Mouse (Mus musculus): ENCODE results near the gene Exosc5.
A peak's percentile ranks its signal among the peaks of the same experiment; 100 is the strongest.

The Exosc5 gene

DNA sequence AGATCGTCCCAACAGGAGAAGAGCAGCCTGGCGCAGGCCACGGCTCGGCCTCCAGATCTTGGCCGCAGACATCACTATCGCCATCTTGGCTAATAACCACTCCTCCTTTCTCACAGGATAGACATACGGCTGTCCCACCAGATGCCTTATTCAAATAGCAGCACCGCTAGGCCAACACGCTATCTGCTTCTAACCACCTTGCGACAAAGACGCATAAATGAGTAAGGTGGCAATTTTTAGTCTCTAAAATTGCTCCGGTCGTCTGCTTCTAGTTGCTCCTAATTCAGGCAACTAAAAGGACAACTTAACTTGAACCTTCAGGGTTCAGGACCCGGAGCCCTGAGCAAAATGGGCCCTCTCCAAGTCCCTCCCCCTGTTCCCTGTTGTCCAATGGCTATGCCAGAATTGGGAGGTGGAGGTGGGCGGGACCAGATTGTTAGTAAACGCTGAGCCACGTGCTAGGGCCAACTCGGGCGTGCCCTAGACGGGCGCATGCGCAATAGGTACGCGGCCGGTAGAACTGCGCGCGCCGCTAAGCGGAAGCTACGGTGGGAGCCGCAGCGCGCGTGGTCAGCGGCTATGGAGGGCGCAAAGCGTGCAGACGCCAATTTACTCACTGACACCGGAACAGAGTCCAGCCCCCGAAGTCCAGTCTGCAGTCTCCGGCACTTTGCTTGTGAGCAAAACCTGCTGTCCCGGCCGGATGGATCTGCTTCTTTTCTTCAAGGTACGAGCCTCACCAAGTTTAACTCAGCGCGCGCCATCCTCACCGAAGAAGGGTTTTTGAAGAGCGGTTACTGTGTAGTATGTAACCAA, at the start of gene Exosc5, which contains the start of gene Bckdha:
Gene Exosc5 (plus strand): TSS at position 508 of the 816 bp plus-strand sequence.
Gene Bckdha (minus strand): TSS at position 325 of the 816 bp plus-strand sequence.
- peak; percentile 100 for DNase-seq (ENCODE audit: low read depth)

DNA sequence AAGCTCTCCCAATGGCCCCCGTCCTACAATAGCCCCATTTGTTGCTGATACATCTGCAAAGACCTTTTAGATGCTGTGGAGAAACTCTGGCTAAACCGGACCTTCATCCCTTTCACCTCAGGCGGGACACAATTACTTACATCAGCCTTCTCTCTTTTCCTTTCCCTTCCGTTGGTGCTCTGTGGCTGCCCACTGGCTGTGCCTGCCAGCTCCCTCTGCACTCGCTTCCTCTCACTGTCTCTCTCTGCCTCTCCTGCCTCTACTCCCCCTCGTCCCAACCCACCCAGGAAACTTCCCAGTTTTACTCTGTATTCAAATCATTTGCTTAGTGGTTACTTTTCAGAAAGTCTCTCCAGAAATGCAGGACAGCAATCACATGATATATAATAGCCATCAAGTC, 48.9 kb upstream of the Exosc5 start:
- DNase-seq (ENCODE audit: low read depth): no peak

DNA sequence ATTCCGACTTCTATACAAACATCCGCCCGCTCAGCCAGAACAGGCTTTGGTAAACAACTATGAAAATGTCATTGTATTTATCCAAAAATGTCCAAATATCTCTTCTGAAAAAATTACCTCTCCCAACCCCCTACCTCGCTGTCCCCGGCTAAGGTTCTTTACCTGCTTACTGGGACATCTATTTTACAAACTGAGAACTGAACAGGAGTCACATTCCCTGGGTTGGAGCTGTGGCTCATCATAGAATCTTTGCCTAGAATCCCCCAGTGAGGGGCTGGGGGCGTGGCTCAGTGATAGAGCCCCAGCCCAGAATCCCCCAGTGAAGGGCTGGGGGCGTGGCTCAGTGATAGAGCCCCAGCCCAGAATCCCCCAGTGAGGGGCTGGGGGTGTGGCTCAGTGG, 47.5 kb upstream of the Exosc5 start:
- DNase-seq (ENCODE audit: low read depth): no peak

DNA sequence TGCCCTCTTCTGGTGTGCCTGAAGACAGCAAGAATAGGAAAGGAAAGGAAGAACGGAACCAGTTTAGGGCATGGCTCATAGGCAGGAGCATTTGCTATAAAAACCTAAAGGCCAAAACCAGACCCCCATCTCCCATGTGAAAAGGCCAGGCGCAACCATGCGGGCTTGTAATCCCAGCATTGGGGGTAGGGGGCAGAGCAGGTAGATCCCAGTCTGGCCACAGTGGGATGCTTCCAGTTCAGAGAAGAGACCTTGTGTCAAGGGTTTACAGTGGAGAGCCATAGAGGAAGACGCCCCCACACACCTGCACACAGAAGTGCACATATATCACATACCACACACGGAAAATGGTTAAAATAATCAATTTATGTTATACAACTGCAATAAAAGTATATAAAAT, 44.9 kb upstream of the Exosc5 start:
- DNase-seq (ENCODE audit: low read depth): no peak

- DNase-seq (ENCODE audit: low read depth): no peak
Observed at GRCm38 (mm10) chr7:25614831-25615705, 43.9 kb upstream of the Exosc5 start.

DNA sequence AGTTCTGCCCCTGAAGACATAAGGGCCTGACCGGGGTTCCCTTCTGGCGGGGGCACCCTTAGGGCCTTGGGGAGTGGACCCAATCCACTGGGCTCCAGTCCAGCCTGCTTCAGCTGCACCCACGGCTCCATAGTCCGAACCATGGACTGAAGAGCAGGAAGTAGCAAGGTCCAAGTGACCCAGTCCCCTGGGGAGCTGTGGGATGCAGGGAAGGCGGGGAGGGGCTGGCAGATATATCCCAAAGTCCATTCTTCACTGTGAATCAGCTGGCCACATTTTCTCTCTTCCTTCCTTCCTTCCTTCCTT, 43.3 kb upstream of the Exosc5 start, which contains the start of gene Erich4:
Gene Erich4 (minus strand): TSS at position 187 of the 306 bp plus-strand sequence.
- no peak for DNase-seq (ENCODE audit: low read depth)

- no peak for DNase-seq (ENCODE audit: low read depth)
Observed at GRCm38 (mm10) chr7:25617376-25618160, 41.4 kb upstream of the Exosc5 start.

DNA sequence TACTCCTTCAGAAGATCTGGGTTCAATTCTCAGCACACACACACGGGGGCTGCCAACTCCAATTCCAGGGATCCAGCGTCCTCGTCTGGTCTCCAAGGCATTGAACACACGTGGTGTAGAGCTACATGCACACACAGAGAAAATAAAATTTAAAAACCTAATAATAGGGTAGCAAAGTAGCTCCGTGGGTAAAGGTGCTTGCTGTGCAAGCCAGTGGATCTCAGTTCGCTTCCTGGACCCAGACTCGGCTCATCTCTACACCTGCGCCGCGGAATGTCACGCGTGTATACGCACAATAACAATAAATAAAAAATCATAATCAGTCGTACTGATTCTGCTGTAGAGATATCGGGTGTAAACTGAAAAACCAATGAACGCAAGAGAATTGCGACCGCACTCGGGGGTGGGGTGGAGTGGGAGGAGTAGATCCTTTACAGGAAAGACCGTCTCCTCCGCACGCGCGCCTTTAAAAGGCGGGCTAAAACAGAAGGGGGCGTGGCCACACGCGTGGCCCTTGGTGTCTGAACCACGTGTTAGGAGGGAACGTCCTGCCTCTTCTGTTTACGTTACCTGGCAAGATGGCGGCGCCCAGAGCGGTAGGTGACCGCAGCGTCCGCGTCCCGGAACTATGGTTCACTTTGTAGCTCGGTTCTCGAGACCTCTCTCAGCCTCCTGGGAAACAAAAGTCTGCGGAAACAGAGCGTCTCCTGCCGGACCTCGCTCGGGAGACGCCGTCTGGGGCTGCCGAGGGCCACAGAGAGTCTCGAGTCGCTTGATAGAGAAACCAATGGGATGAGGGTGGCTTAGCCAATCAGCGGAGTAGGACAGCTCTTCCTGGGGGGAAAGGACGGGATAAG, 39.9 kb upstream of the Exosc5 start, which contains the start of gene Dmac2:
Gene Dmac2 (plus strand): TSS at position 550 of the 857 bp plus-strand sequence.
- DNase-seq (ENCODE audit: low read depth): peak; percentile 93

GRCm38 (mm10) chr7:25619722-25619991, 39.3 kb upstream of the Exosc5 start:
- no peak for DNase-seq (ENCODE audit: low read depth)

GRCm38 (mm10) chr7:25620101-25620500, 38.9 kb upstream of the Exosc5 start:
- DNase-seq (ENCODE audit: low read depth): no peak

GRCm38 (mm10) chr7:25620751-25621150, 38.2 kb upstream of the Exosc5 start:
- DNase-seq (ENCODE audit: low read depth): no peak

DNA sequence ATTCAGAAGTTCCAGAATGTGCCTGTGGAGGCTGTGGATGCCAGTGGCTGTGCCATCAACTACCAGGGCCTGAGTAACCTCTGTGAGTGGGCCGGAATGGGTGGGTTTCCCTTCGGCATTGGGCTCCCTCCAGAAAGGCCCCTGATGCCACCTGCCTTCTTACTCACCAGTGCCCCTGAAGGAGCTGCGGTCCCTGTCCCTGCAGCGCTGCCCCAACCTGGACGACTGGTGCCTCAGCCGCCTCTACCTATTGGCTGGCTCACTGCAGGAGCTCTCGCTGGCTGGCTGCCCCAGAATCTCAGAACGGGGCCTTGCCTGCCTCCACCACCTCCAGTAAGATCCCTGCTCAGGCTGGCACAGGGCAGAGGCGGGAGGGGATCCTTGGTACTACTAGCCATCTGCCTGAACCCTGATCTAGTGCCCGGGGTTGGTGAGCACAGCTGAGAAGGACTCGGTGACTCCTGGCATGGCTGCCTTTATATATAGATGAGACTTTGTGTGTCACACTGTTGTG, 35.0 kb upstream of the Exosc5 start:
- DNase-seq (ENCODE audit: low read depth): no peak

DNA sequence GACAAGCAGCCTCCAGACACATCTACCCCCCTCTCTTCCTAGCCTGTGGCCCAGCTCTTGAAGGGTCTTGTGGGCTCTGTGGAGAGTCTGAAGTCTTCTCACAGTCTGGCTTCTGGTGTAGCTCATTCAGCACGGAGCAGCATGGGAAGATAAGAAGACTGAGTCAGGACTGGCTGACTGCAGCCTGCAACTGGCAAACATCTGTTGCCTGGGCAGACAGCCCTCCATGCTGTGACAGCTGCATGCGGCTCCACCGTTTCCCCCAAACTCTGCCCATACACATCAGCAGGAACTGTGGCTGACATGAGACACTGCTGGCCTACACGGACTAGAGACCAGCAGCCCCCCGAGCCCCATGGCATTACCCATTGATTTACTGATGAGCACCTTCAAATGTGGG, 34.1 kb upstream of the Exosc5 start:
- no peak for DNase-seq (ENCODE audit: low read depth)

DNA sequence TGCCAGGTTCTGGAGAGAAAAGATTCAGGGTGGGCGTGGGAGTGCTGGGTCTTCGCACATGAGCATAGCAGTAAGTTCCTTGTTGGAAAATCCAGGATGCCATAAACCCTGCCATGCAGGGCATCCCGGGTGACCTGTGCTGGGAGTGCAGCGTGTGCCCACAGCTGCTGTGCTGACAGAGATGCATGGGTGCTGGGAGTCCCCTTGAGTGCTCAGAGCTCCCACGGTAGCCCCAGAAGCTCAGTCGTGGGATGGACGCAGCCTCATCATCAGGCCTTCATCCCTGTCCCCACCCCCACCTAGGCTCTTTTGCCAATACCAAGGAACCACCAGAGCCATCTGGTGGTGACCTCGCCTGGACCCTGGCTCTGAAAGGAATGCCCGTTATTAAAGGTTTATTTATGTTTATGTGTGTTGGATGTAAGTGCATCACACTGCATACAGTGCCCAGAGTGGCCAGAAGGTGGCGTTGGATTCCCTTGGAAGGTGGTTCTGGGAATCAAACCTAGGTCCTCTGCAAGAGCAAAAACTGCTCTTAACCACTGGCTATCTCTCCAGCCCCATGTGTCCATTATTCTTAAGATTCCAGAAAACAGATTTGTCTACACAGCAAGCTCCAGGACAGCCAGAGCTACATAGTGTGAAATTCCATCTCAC, 33.2 kb upstream of the Exosc5 start:
- peak; percentile 51 for DNase-seq (ENCODE audit: low read depth)

- DNase-seq (ENCODE audit: low read depth): no peak
Observed at GRCm38 (mm10) chr7:25626509-25627430, 32.2 kb upstream of the Exosc5 start, which contains the start of gene B3gnt8. Gene B3gnt8, plus strand, starts transcription at chr7:25626654.

DNA sequence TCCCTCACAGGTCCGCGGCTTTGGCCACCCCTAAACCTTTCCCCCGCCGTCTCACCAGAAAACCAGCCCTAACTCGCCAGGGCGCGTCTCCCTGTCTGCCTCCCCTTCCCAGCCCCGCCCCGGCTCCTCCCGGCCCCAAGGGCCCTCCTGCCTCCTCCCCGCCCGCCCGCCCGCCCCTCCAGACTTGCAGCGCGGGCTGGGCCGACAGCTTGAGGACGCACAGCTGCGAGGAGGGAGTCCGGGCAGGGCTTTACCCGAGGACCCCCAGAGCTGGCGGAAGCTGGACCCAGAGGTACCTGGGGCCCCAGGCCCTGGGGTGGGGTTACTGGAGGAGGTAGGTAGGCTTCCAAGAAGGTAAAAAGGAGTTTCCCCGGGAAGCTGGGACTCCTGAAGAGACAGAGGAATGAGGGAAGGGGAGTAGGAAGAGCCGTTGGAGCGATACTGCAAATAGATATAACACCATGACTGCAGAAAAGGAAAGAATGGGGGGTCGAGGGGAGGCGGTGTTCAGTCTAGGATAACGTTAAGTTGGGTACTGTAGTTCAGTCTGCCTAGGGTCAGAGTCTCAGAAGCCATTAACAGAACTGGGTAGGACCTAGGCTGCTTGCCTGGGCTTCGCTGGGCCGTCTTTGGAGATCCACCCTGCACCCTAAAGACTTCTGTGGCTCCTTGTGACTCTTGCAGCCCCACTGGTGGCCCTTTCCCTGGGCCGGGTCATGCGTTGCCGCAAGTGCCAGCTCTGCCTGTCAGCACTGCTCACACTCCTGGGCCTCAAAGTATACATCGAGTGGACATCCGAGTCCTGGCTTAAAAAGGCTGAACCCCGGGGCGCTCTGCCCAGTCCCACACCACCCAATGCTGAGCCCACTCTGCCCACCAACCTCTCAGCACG, 31.3 kb upstream of the Exosc5 start:
- DNase-seq (ENCODE audit: low read depth): no peak

DNA sequence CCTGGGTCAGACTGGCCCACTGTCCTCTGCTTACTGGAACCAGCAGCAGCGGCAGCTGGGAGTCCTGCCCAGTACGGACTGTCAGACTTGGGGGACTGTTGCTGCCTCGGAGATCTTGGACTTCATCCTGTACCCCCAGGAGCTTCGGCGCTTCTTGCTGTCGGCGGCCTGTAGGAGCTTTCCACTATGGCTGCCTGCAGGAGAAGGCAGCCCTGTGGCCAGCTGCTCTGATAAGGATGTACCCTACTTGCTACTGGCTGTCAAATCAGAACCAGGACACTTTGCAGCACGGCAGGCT, 30.7 kb upstream of the Exosc5 start:
- DNase-seq (ENCODE audit: low read depth): no peak

DNA sequence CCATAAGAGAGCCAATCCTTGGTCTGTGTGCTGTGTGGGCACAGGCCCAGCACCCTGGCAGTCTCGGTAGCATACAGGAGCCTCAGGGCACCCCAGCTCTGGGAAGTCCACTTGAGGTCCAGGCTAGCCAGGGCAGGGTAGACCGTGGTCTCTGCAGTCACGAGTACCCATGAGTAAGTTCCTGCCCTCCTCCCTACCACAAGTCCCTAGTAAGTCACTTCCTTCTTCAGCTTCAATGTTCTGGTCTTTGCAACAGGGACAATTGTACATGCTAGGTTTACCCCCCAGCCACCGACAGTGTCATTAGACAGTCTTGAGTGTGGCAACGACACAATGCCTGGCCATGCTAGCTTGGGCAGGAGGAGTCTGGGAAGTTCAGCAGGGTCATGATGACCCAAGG, 26.3 kb upstream of the Exosc5 start:
- DNase-seq (ENCODE audit: low read depth): no peak

DNA sequence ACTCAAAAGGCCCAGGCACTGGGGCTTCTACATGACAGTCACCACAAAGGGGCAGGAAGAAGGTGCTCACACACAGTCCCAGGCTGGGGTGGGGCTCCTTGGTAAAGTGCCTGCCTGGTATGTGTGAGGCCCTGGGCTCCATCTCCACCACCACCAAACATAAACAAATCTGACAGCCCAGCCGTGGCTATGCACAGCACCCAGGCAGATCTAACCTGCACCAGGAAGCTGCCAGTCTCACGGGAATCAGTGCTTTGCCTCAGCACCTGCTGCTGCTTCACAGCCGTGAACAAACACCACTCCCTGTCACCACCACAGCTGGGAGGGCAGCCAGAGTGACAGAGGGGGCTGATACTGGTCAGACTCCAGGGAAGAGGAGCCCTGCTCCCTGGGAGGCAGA, 22.6 kb upstream of the Exosc5 start:
- DNase-seq (ENCODE audit: low read depth): no peak
